Mouse (Mus musculus) cerebellum, adult 9-10 months (tissue): ENCODE measurements around the gene Fbxl13.

Experiments
- DNase-seq: peaks from one replicate; pipeline ENCODE4 v3.0.0; 2022

Fbxl13 gene

GRCm38 (mm10) chr5:21513363-21513762 lies 132.1 kb downstream of the Fbxl13 start:
- no peak for DNase-seq

- no peak for DNase-seq
Measured at GRCm38 (mm10) chr5:21509801-21510200, 135.6 kb downstream of the Fbxl13 start.

- DNase-seq = no peak
Measured at GRCm38 (mm10) chr5:21506887-21507286, 138.5 kb downstream of the Fbxl13 start.

- no peak for DNase-seq
Measured at GRCm38 (mm10) chr5:21505159-21505558, 140.3 kb downstream of the Fbxl13 start.

GRCm38 (mm10) chr5:21502936-21503610 lies 142.4 kb downstream of the Fbxl13 start:
- DNase-seq = no peak

GRCm38 (mm10) chr5:21500941-21501340 lies 144.5 kb downstream of the Fbxl13 start:
- no peak for DNase-seq

GRCm38 (mm10) chr5:21500133-21500532 lies 145.3 kb downstream of the Fbxl13 start:
- DNase-seq = no peak

- DNase-seq = no peak
Measured at GRCm38 (mm10) chr5:21498925-21499324, 146.5 kb downstream of the Fbxl13 start.

- no peak for DNase-seq
Measured at GRCm38 (mm10) chr5:21498490-21498889, 146.9 kb downstream of the Fbxl13 start.

- no peak for DNase-seq
Measured at GRCm38 (mm10) chr5:21496881-21497280, 148.6 kb downstream of the Fbxl13 start.

- no peak for DNase-seq
Measured at GRCm38 (mm10) chr5:21496321-21496720, 149.1 kb downstream of the Fbxl13 start.

GRCm38 (mm10) chr5:21494781-21495180 lies 150.7 kb downstream of the Fbxl13 start:
- no peak for DNase-seq

- no peak for DNase-seq
Measured at GRCm38 (mm10) chr5:21493294-21493999, 152.0 kb downstream of the Fbxl13 start.

- no peak for DNase-seq
Measured at GRCm38 (mm10) chr5:21492213-21492612, 153.2 kb downstream of the Fbxl13 start.

- DNase-seq = no peak
Measured at GRCm38 (mm10) chr5:21491469-21491868, 154.0 kb downstream of the Fbxl13 start.

- no peak for DNase-seq
Measured at GRCm38 (mm10) chr5:21489135-21489534, 156.3 kb downstream of the Fbxl13 start.

- DNase-seq = peak; percentile 41
Measured at GRCm38 (mm10) chr5:21488506-21488905, 156.9 kb downstream of the Fbxl13 start.

GRCm38 (mm10) chr5:21487716-21488115 lies 157.7 kb downstream of the Fbxl13 start:
- peak; percentile 90 for DNase-seq

- DNase-seq = no peak
Measured at GRCm38 (mm10) chr5:21487306-21487705, 158.1 kb downstream of the Fbxl13 start.

- no peak for DNase-seq
Measured at GRCm38 (mm10) chr5:21486798-21487197, 158.6 kb downstream of the Fbxl13 start.

- no peak for DNase-seq
Measured at GRCm38 (mm10) chr5:21485197-21485829, 160.1 kb downstream of the Fbxl13 start.

GRCm38 (mm10) chr5:21483275-21483674 lies 162.2 kb downstream of the Fbxl13 start:
- no peak for DNase-seq

- no peak for DNase-seq
Measured at GRCm38 (mm10) chr5:21482446-21483222, 162.8 kb downstream of the Fbxl13 start.
